In genomic region chr7:99956095-99956494, GRCm38 (mm10) we compare ENCODE assay signal across 21 mouse cellular contexts. TPM values are rescaled to one million over a fixed set of nuclear protein-coding genes. Genes with fewer than 3 reads are reported as not detected.
"Had no signal": no experiment of that assay in that cellular context is flagged by ENCODE, and none has a peak within 500 bp of the region (broad histone marks: within the 10 kb centered on the region; RNA-seq: fewer than 3 reads in every experiment).

No protein-coding gene starts in this region.

- H3K4me1 ChIP-seq: limb, embryonic 10.5 days; lung, embryonic 15.5 days; midbrain, embryonic 10.5 days had no signal

- H3K9ac ChIP-seq: limb, embryonic 13.5 days; liver, embryonic 12.5 days; liver, embryonic 15.5 days; lung, embryonic 15.5 days; neural tube, embryonic 13.5 days had no signal

- H3K9me3 ChIP-seq: limb, embryonic 10.5 days; limb, embryonic 13.5 days; liver, embryonic 12.5 days; liver, embryonic 15.5 days; lung, embryonic 15.5 days; megakaryocyte, embryonic 14.5 days; midbrain, embryonic 10.5 days; neural tube, embryonic 13.5 days had no signal

- DNase-seq: kidney, adult 18-20 months; kidney, adult 9 months; kidney, postnatal 14 days; layer of hippocampus, adult 9-11 months; liver; lung, adult 18-20 months; lung, postnatal 10 days; lung, postnatal 36 days; midbrain, embryonic 14.5 days; thymus, adult 2 months; thymus, postnatal 14 days; thymus, postnatal 4 days had no signal

- H3K4me3 ChIP-seq: layer of hippocampus, adult 2 months; limb, embryonic 10.5 days; limb, embryonic 13.5 days; liver, embryonic 12.5 days; liver, embryonic 15.5 days; lung, embryonic 15.5 days; megakaryocyte, embryonic 14.5 days; midbrain, embryonic 10.5 days; neural tube, embryonic 13.5 days had no signal

- ATAC-seq: liver, embryonic 12.5 days had no signal

- H3K27me3 ChIP-seq: limb, embryonic 13.5 days; liver, embryonic 12.5 days; liver, embryonic 15.5 days; lung, embryonic 15.5 days; megakaryocyte, embryonic 14.5 days; neural tube, embryonic 13.5 days had no signal

- H3K4me2 ChIP-seq: limb, embryonic 13.5 days; liver, embryonic 12.5 days; liver, embryonic 15.5 days; lung, embryonic 15.5 days; neural tube, embryonic 13.5 days had no signal

- H3K27ac ChIP-seq: layer of hippocampus, adult 2 months; limb, embryonic 10.5 days; limb, embryonic 13.5 days; liver, embryonic 12.5 days; liver, embryonic 15.5 days; lung, embryonic 15.5 days; midbrain, embryonic 10.5 days; neural tube, embryonic 13.5 days had no signal

RNA-seq across cellular contexts. Expression of gene Chrdl2, which starts 49.9 kb away (rescaled TPM):
- polyA plus RNA-seq: liver, embryonic 15.5 days; lung, embryonic 15.5 days; midbrain, embryonic 14.5 days had no signal
